ENCODE assay signal across 23 mouse cellular contexts in genomic region chr5:130641881-130642280, GRCm38 (mm10).
DNase-seq lines count a peak whose midpoint lies in the region; ATAC-seq and TF ChIP-seq lines count a peak whose summit lies in the region.
"Had no signal": no experiment of that assay in that cellular context is flagged by ENCODE, and none has a peak within 500 bp of the region (broad histone marks: within the 10 kb centered on the region; RNA-seq: fewer than 3 reads in every experiment).

No protein-coding gene starts in this region.

- no peaks in the 10 kb centered on the region for H3K9me3 ChIP-seq in liver, embryonic 13.5 days (replicated peaks)
- H3K9me3 ChIP-seq in lung, postnatal 0 days (ENCODE audit: low read length) = no peaks in the 10 kb centered on the region
- H3K9me3 ChIP-seq in hindbrain, embryonic 12.5 days (replicated peaks) = no peaks in the 10 kb centered on the region

- no peaks in the 10 kb centered on the region for H3K27me3 ChIP-seq in C2C12 (ENCODE audit: control insufficient read depth, insufficient read depth, insufficient read length)
- H3K27me3 ChIP-seq in liver, embryonic 13.5 days = no peaks in the 10 kb centered on the region
- H3K27me3 ChIP-seq in lung, postnatal 0 days (replicated peaks; ENCODE audit: insufficient read depth, low read length) = no peaks in the 10 kb centered on the region
- no peaks in the 10 kb centered on the region for H3K27me3 ChIP-seq in hindbrain, embryonic 12.5 days
- H3K27me3 ChIP-seq: embryonic facial prominence, embryonic 12.5 days; heart, embryonic 13.5 days had no signal

- no peaks in the 10 kb centered on the region for H3K79me2 ChIP-seq in C2C12 (ENCODE audit: control insufficient read depth, insufficient read depth)

- H3K9ac ChIP-seq in liver, embryonic 13.5 days = no peak overlapping the region
- no peak overlapping the region for H3K9ac ChIP-seq in lung, postnatal 0 days (replicated peaks; ENCODE audit: low read depth)
- H3K9ac ChIP-seq in hindbrain, embryonic 12.5 days = no peak overlapping the region
- H3K9ac ChIP-seq: embryonic facial prominence, embryonic 12.5 days; heart, embryonic 13.5 days had no signal

- no peak for TF ChIP-seq CTCF in C2C12 (IDR thresholded peaks at IDR 0.05; ENCODE audit: control insufficient read depth, insufficient read depth, insufficient read length)
- no peak for TF ChIP-seq CTCF in lung, postnatal 0 days (IDR thresholded peaks at IDR 0.05)

- H3K4me1 ChIP-seq in liver, embryonic 13.5 days (replicated peaks) = peaks cover 24% of the 10 kb centered on the region
- H3K4me1 ChIP-seq in lung, postnatal 0 days (ENCODE audit: insufficient read depth, low read depth, low read length) = no peaks in the 10 kb centered on the region
- H3K4me1 ChIP-seq in hindbrain, embryonic 12.5 days = no peaks in the 10 kb centered on the region
- H3K4me1 ChIP-seq: embryonic facial prominence, embryonic 12.5 days; heart, embryonic 13.5 days had no signal

- no peaks in the 10 kb centered on the region for H3K79me3 ChIP-seq in C2C12 (ENCODE audit: low read depth)

- intact Hi-C loops in left cerebral cortex, postnatal 10 days (cut with DNase I) = no loop called here

- no peak overlapping the region for H3K4me2 ChIP-seq in liver, embryonic 13.5 days
- no peak overlapping the region for H3K4me2 ChIP-seq in lung, postnatal 0 days (replicated peaks; ENCODE audit: low read depth, low read length)
- no peak overlapping the region for H3K4me2 ChIP-seq in hindbrain, embryonic 12.5 days (replicated peaks)
- H3K4me2 ChIP-seq: embryonic facial prominence, embryonic 12.5 days; heart, embryonic 13.5 days had no signal

- TF ChIP-seq EP300 in lung, postnatal 0 days (IDR thresholded peaks at IDR 0.05) = no peak

- H3ac ChIP-seq in C2C12 (ENCODE audit: control insufficient read depth, insufficient read length, low read depth) = no peak overlapping the region

- peak; percentile 57 for DNase-seq in 3134 (ENCODE audit: extremely low read depth, insufficient read length, low spot score)
- DNase-seq in c-Kit-positive CD71-positive TER-119-negative erythroid progenitor cells, embryonic 14.5 days (ENCODE audit: low read depth) = peak; percentile 9
- peak; percentile 36 for DNase-seq in liver, embryonic 13.5 days
- no peak for DNase-seq in lung, postnatal 0 days (ENCODE audit: low spot score)
- DNase-seq in ovary, adult 18-20 months (ENCODE audit: low spot score) = no peak
- DNase-seq in left cerebral cortex, postnatal 10 days (ENCODE audit: extremely low spot score in 1 of 2, low spot score in 2 of 2) = no peak
- DNase-seq: adrenal gland, adult 2 months; adrenal gland, postnatal 25 days; B cell, adult 2 months; cerebellum, adult 11-12 months; cerebellum, adult 9-10 months; cerebellum, postnatal 25 days; gastrocnemius, adult 2 months; gastrocnemius, postnatal 36 days; heart, adult 11 months; heart, postnatal 36 days had no signal

- no peak overlapping the region for H3K27ac ChIP-seq in liver, embryonic 13.5 days
- H3K27ac ChIP-seq in lung, postnatal 0 days (ENCODE audit: low read length) = no peak overlapping the region
- no peak overlapping the region for H3K27ac ChIP-seq in hindbrain, embryonic 12.5 days
- H3K27ac ChIP-seq: embryonic facial prominence, embryonic 12.5 days; gastrocnemius, adult 2 months; heart, embryonic 13.5 days had no signal

- ATAC-seq in liver, embryonic 13.5 days (ENCODE audit: low read depth) = peak; percentile 83
- ATAC-seq in lung, postnatal 0 days = no peak
- ATAC-seq in hindbrain, embryonic 12.5 days (ENCODE audit: low FRiP score) = no peak
- ATAC-seq: forebrain, embryonic 16.5 days; hindbrain, embryonic 16.5 days; inflammation-experienced regulatory T-cells, adult 6 months had no signal

- no peak overlapping the region for H3K4me3 ChIP-seq in C2C12 (ENCODE audit: insufficient read depth, poor library complexity, severe bottlenecking)
- H3K4me3 ChIP-seq in liver, embryonic 13.5 days (replicated peaks) = no peak overlapping the region
- H3K4me3 ChIP-seq in lung, postnatal 0 days (ENCODE audit: low read depth, low read length) = no peak overlapping the region
- no peak overlapping the region for H3K4me3 ChIP-seq in hindbrain, embryonic 12.5 days
- H3K4me3 ChIP-seq: embryonic facial prominence, embryonic 12.5 days; gastrocnemius, adult 2 months; heart, embryonic 13.5 days had no signal

- no peaks in the 10 kb centered on the region for H3K36me3 ChIP-seq in C2C12 (ENCODE audit: control insufficient read depth, insufficient read depth)
- no peaks in the 10 kb centered on the region for H3K36me3 ChIP-seq in liver, embryonic 13.5 days
- no peaks in the 10 kb centered on the region for H3K36me3 ChIP-seq in lung, postnatal 0 days (ENCODE audit: insufficient read depth, low read length)
- no peaks in the 10 kb centered on the region for H3K36me3 ChIP-seq in hindbrain, embryonic 12.5 days
- H3K36me3 ChIP-seq: embryonic facial prominence, embryonic 12.5 days; heart, embryonic 13.5 days had no signal

- 16% methylated on average over 2 of the region's 2 CpGs for WGBS in liver, embryonic 13.5 days (ENCODE audit: insufficient replicate concordance)
- WGBS in lung, postnatal 0 days = 50% methylated on average over 2 of the region's 2 CpGs
- 79% methylated on average over 2 of the region's 2 CpGs for whole genome bisulfite sequencing in hindbrain, embryonic 12.5 days

TF ChIP-seq in C2C12, 6 proteins besides CTCF, POLR2A, EP300 and RAD21:
- TF ChIP-seq CEBPB (IDR thresholded peaks at IDR 0.05; ENCODE audit: low read depth) (no peak), MYOD1 (IDR thresholded peaks at IDR 0.05; ENCODE audit: control insufficient read depth, insufficient read length, low read depth) (no peak), MYOG (IDR thresholded peaks at IDR 0.05; ENCODE audit: control insufficient read depth, extremely low read depth, insufficient read length) (no peak), FOSL1 (IDR thresholded peaks at IDR 0.05; ENCODE audit: insufficient read depth, low read length, poor library complexity, severe bottlenecking) (no peak), USF1 (IDR thresholded peaks at IDR 0.05; ENCODE audit: low read depth) (no peak), MAX (IDR thresholded peaks at IDR 0.05) (peak; percentile 63)

Comparison
In these comparisons a context has a peak if more than half of its experiments do, and no peak if none do; other contexts are left out.
1. DNase-seq: peak in 3134 (single experiment), c-Kit-positive CD71-positive TER-119-negative erythroid progenitor cells, embryonic 14.5 days (single experiment) and liver, embryonic 13.5 days (single experiment); none in lung, postnatal 0 days (single experiment), ovary, adult 18-20 months (single experiment) and left cerebral cortex, postnatal 10 days (0 of 2).